Mouse (Mus musculus) cerebellum, adult 8-10 months (tissue): ENCODE data around the gene Epha6.

Experiments used
- DNase-seq: peaks from one replicate; pipeline ENCODE4 v3.0.0; 2022

The Epha6 gene

DNA sequence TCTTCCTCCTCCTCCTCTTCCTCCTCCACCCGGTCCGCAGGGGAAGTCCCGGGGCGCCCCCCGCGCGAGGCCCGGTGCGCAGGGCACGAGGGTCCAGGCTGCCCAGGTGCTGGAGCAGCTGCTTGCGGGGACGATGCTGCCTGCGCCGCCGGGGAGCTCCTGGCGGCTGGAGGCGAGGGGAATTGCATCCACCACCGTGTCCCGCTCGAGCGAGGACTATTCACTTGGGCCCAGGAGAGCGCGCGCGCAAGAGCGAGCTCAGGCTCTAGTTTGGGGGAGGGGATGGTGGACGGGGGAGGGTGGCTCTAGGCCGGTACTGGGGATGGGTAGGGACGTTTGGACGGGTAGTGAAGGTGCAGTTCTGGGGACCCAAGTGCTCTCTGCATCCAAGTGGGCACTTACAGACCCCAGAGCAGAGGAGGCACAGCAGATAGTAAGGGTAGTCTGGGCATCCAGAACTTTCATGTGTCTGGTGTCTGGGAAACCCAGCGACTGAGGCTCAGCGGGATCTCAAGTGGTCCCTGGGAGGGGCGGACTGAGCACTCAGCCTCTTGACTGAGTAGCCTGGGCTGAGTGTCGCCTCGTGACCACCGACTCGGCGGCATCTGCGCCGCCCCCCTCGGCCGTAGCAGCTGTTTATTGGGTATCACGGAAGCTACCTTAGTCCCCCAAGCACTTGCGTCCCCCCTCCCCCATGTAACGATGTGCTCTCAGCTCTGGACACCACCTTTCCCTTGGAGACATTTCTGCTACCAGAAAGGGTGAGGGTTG is at the start of gene Epha6:
Gene Epha6 (minus strand): TSS at position 471 of the 771 bp plus-strand sequence.
- DNase-seq = no peak

- peak; percentile 0 for DNase-seq
Observed at GRCm38 (mm10) chr16:60651716-60652115, 46.4 kb upstream of the Epha6 start.

- no peak for DNase-seq
Observed at GRCm38 (mm10) chr16:60628091-60628490, 22.8 kb upstream of the Epha6 start.

GRCm38 (mm10) chr16:60605832-60606583 is 677 bp upstream of the Epha6 start:
- peak; percentile 29 for DNase-seq

DNA sequence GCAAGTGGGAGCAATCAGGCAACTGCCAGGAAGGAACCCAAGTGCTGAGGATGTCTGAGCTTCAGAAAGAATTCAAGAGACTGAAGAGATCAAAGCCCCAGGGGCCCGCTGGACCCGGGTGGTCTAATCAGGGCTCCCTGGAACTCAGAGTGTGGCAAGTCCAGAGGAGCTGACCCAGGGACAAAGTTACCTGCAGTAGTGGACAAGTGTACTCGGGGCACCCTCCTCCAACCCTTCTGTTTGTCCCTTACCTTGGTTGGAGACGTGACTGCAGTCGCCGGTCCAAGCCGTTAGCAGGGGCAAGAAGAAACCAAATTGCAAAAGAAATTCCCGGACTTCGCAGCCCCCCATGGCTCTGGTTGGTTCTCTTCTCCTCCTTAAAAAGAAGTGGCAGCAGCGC is 718 bp downstream of the Epha6 start:
- DNase-seq = no peak

DNA sequence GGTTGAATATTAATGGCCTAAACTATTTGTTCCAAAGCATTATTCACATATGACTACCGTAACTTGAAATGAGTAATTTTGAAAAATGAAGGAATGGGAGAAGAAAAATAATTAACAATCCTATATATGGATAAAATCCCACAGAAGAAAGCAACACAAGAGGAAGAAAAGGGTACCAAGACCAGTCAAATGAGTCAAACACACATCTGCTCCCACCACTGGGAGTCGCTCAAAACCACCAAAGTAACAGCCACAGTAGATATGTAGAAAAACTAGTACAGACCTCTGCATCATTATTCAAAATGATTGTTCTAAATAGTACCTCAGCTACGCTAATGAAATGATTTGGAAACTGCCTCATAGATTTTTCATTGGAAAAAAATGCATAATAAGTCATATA is 20.0 kb downstream of the Epha6 start:
- DNase-seq = no peak

DNA sequence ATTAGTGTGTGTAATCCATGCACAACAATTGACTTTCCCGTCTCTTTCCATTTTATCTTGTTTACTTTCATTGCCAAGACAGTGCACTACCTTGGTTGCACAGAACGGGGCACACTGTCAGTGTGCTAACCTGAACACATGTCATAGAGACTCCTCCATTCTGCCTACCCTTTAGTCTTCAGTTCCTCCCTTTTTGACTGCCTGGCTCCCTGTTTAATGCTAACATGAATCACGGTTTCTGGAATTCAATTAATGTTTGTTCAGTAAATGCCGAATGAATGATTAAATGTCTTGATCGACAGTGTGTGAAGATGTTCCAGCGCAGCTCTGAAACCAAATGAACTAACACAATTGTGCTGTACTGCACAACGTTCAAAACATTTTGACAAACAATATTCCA is 20.6 kb downstream of the Epha6 start:
- DNase-seq = no peak

DNA sequence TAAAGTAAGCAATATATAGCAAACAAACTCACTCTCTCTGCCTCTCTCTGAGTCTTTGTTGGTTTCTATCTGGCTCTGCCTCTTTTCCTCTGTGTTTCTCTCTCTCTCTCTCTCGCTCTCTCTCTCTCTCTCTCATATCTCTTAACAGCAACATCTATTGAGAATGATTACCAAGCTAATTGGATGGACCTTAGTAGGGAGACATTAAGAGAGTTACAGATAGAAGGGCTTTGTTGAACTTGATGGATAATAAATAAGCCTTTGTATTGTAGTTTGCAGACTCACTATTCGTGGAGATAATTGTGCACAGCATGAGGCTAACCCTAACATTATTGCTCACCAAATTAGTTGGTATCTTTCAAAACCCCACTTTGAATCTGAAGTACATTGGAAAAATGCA is 34.8 kb downstream of the Epha6 start:
- DNase-seq = no peak

GRCm38 (mm10) chr16:60544385-60544784 is 60.9 kb downstream of the Epha6 start:
- DNase-seq = no peak

DNA sequence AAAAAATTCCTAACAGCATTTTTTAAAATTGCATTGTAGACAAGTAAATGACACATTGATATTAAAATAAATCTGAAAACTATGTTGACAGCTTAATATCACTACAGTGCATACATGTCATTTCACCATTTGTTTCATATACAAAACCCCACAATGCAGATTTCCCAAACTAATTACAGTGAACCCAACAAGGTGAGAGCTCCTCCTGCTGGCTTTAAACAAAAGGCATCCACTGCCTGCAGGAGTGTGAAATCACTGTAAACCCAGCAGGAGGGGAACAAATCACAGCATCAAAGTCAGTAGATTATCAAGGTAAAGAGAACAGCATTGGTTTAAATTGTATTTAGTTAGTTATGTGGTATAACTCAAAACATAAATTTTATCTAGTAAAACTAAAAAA is 67.1 kb downstream of the Epha6 start:
- DNase-seq = peak; percentile 1

- DNase-seq = no peak
Observed at GRCm38 (mm10) chr16:60509707-60510106, 95.6 kb downstream of the Epha6 start.

DNA sequence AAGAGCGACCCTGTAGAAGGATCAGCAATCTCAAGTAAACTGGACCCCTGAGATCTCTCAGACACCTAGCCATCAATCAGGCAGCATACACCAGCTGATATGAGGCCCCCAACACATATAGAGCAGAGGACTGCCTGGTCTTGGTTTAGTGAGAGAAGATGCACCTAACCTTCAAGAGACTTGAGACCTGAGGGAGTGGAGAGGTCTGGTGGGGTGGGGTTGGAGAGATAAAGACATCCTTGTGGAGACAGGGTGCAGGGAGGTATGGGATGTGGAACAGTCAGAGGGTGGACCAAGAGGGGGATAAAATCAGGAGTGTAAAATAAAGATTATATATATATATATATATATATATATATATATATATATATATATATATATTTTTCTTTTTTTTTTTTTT is 105.8 kb downstream of the Epha6 start:
- DNase-seq = no peak

DNA sequence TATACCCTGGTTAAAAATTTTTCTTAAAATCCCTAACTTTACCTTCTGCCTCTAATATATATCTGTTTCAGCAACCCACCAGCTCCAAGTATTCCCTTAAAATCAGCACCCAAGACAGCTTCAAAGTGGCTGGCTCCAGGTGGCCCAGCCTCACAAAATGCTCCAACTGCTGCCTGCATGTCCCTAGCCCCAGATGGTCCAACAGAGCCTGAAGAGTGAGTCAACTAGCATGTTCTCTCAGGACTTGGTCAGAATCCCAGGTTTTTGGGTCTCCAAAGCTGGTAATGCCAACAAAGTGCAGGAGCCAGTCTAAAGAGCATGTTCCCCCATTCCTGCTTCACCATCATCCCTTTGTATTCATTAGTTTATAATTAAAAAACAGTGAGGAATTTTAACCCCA is 129.6 kb downstream of the Epha6 start:
- DNase-seq = no peak

- DNase-seq = no peak
Observed at GRCm38 (mm10) chr16:60468200-60468785, 137.0 kb downstream of the Epha6 start.

- no peak for DNase-seq
Observed at GRCm38 (mm10) chr16:60435283-60435682, 170.0 kb downstream of the Epha6 start.

- DNase-seq = no peak
Observed at GRCm38 (mm10) chr16:60434241-60434640, 171.1 kb downstream of the Epha6 start.

DNA sequence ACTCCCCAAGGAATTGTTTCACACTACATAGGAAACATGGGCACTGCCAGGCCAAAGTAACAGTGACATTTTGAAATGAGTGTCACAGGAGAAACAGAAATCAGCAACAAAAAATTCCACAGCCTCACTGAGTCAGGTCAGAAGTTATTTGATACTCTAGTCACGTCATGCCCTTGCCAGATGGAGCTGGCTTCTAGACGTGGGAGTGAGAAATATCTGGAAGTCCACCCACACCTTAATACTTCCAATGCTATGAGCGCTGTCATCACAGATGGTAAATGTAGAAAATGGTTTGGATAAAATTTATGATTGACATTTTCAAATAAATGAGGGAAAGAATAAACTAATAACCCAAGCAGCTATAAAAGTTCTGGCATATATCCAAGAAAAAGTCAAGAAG is 210.0 kb downstream of the Epha6 start:
- DNase-seq = no peak

GRCm38 (mm10) chr16:60392961-60393360 is 212.4 kb downstream of the Epha6 start:
- DNase-seq = no peak

- no peak for DNase-seq
Observed at GRCm38 (mm10) chr16:60375147-60375546, 230.2 kb downstream of the Epha6 start.

DNA sequence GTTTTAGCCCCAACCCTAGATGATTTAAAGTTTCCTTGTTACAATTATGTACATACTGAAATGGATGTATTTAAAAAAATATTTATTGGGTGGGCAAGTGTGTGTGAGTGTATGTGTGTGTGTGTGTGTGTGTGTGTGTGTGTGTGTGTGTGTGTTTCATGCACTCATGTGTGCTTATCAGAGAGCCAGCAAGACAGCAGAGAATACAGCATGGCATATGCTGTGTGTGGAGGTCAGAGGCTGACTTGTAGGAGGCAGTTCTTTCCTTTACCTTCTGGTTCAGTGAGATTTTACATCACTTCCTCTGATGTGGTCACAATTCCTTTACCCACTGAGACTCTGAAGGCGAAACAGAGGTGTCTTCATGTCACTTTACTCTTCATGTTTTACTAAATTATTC is 321.4 kb downstream of the Epha6 start:
- no peak for DNase-seq

- no peak for DNase-seq
Observed at GRCm38 (mm10) chr16:60274109-60274508, 331.2 kb downstream of the Epha6 start.

GRCm38 (mm10) chr16:60266367-60267351 is 338.7 kb downstream of the Epha6 start:
- no peak for DNase-seq
